In the genomic region with DNA sequence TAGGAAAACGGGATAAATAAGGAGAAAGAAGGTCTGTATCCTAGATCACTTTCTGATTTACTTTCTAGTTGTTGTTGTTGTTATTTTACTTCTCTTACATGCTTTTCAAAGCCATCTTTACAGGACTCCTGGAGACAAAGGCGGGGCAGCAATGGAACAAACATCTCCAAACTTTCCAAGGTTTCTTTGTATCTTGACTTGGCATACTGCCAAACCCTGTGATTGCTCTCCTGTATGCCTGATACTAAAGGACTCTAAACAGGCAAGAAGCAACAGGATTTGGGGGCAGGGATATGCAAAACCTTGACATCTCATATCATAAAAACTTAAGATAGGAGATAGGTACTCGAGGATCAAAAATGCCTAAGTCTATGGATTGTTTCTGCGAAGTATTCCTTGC, we compare ENCODE assay signal across 19 mouse cellular contexts. TPM values are rescaled to one million over a fixed set of nuclear protein-coding genes. Genes with fewer than 3 reads are reported as not detected.
A peak's percentile ranks its signal among the peaks of the same experiment; 100 is the strongest.
DNase-seq lines count a peak whose midpoint lies in the region; ATAC-seq and TF ChIP-seq lines count a peak whose summit lies in the region.
"Had no signal": no experiment of that assay in that cellular context is flagged by ENCODE, and none has a peak within 500 bp of the region (broad histone marks: within the 10 kb centered on the region; RNA-seq: fewer than 3 reads in every experiment).

No protein-coding gene starts in this region.

- DNase-seq in heart, adult 8-10 months (ENCODE audit: low spot score): peak; percentile 11
- DNase-seq in heart, postnatal 25 days (ENCODE audit: low spot score): no peak
- peak; percentile 49 for DNase-seq in limb, embryonic 14.5 days (ENCODE audit: low spot score)
- DNase-seq in limb, embryonic 10.5 days (ENCODE audit: low spot score): no peak
- DNase-seq in testis, postnatal 14 days (ENCODE audit: low spot score): peak; percentile 20
- DNase-seq in testis, postnatal 10 days (ENCODE audit: low spot score): no peak
- peak; percentile 59 for DNase-seq in lung, postnatal 36 days
- DNase-seq in right cerebral cortex, postnatal 4 days: no peak
- DNase-seq: cerebellum, postnatal 14 days; gastrocnemius, postnatal 36 days; kidney, adult 11 months; right cerebral cortex, postnatal 25 days; thymus, postnatal 36 days had no signal

- 72% methylated on average over 4 of the region's 4 CpGs for WGBS in limb, embryonic 14.5 days
- 90% methylated on average over 4 of the region's 4 CpGs for WGBS in limb, embryonic 10.5 days

- peaks cover 10% of the 10 kb centered on the region for H3K36me3 ChIP-seq in limb, embryonic 14.5 days (ENCODE audit: control insufficient read depth, insufficient read depth, low read length)
- H3K36me3 ChIP-seq in limb, embryonic 10.5 days: peaks cover 38% of the 10 kb centered on the region

- H3K4me1 ChIP-seq in limb, embryonic 14.5 days (ENCODE audit: control insufficient read depth, insufficient read depth, low read length): peaks cover 41% of the 10 kb centered on the region
- H3K4me1 ChIP-seq in limb, embryonic 10.5 days: peaks cover 38% of the 10 kb centered on the region

- H3K9me3 ChIP-seq in limb, embryonic 14.5 days (ENCODE audit: control insufficient read depth, low read length): no peaks in the 10 kb centered on the region
- no peaks in the 10 kb centered on the region for H3K9me3 ChIP-seq in limb, embryonic 10.5 days (replicated peaks)

- no peak overlapping the region for H3K9ac ChIP-seq in limb, embryonic 14.5 days (ENCODE audit: low read depth, low read length, severe bottlenecking)
- H3K9ac ChIP-seq: liver, embryonic 14.5 days had no signal

- intact Hi-C loops in heart, postnatal 25 days (cut with DNase I): loop anchor here (10.0 kb wide), 1 partner anchor 162 kb away; no protein-coding TSS in a partner anchor

- no peak overlapping the region for H3K27ac ChIP-seq in limb, embryonic 14.5 days (replicated peaks; ENCODE audit: low read depth, low read length)
- no peak overlapping the region for H3K27ac ChIP-seq in limb, embryonic 10.5 days
- H3K27ac ChIP-seq: kidney, postnatal 0 days; layer of hippocampus, adult 2 months; liver, embryonic 14.5 days; stomach, postnatal 0 days had no signal

- no peak for TF ChIP-seq POLR2A in limb, embryonic 14.5 days (IDR thresholded peaks at IDR 0.05; ENCODE audit: borderline replicate concordance, extremely low read depth, insufficient read depth, insufficient read length)

- no peaks in the 10 kb centered on the region for H3K27me3 ChIP-seq in limb, embryonic 14.5 days (ENCODE audit: control insufficient read depth, insufficient read depth, low read length)
- H3K27me3 ChIP-seq in limb, embryonic 10.5 days (ENCODE audit: low read depth, poor library complexity, severe bottlenecking): no peaks in the 10 kb centered on the region
- H3K27me3 ChIP-seq: Patski had no signal

- ATAC-seq in limb, embryonic 14.5 days (ENCODE audit: low FRiP score, low read depth): no peak
- ATAC-seq: Patski had no signal

- H3K4me3 ChIP-seq in limb, embryonic 14.5 days (replicated peaks; ENCODE audit: low read length): no peak overlapping the region
- no peak overlapping the region for H3K4me3 ChIP-seq in limb, embryonic 10.5 days
- H3K4me3 ChIP-seq: erythroblast, embryonic 14.5 days; layer of hippocampus, adult 2 months had no signal

- H3K4me2 ChIP-seq in limb, embryonic 14.5 days (replicated peaks; ENCODE audit: low read depth, low read length, severe bottlenecking): no peak overlapping the region

RNA-seq across cellular contexts. Expression of a gene that starts 6.3 kb away (rescaled TPM):
- total RNA-seq in heart, adult 8-10 months (2022): 10 to 100 TPM; 14.9 to 23.5 (median 18.4) TPM
- 10 to 100 TPM; 15.7 to 20.6 TPM for total RNA-seq in heart, postnatal 25 days (2021)
- 90.8 and 103 TPM in 2 replicates for polyA plus RNA-seq in limb, embryonic 14.5 days (2012; rRNA removed)
- polyA plus RNA-seq in limb, embryonic 14.5 days (2014; fragmentation: Nextera tagmentation; extraction: Ambion mirVana): 55.4 and 59.7 TPM in 2 replicates
- 50.0 and 53.3 TPM in 2 replicates for polyA plus RNA-seq in limb, embryonic 10.5 days (2016; fragmentation: Nextera tagmentation; extraction: Ambion mirVana)

Comparison
In these comparisons a context has a peak if more than half of its experiments do, and no peak if none do; other contexts are left out.
1. DNase-seq: peak in heart, adult 8-10 months (single experiment), limb, embryonic 14.5 days (single experiment), testis, postnatal 14 days (single experiment) and lung, postnatal 36 days (single experiment); none in heart, postnatal 25 days (single experiment), limb, embryonic 10.5 days (single experiment), testis, postnatal 10 days (single experiment) and right cerebral cortex, postnatal 4 days (single experiment).